Mouse (Mus musculus) hindbrain, embryonic 10.5 days (tissue): ENCODE data around the gene Nr5a1. TPM values are rescaled to one million over a fixed set of nuclear protein-coding genes. Genes with fewer than 3 reads are reported as not detected.

Experiments used
- DNase-seq: peaks from one replicate; pipeline ENCODE4 v3.0.0-alpha.2; 2017; ENCODE audit warnings: low spot score
- H3K27ac ChIP-seq: fragments of 300-500 bp; sonication (generic); 2 replicates; pipeline ENCODE4 v1.5.1; 2016; ENCODE audit warnings: mild to moderate bottlenecking, moderate library complexity
- H3K27me3 ChIP-seq: fragments of 300-500 bp; sonication (generic); 2 replicates; pipeline ENCODE4 v1.6.1; 2016; ENCODE audit warnings: mild to moderate bottlenecking; ENCODE audit not compliant: poor library complexity, insufficient read depth, severe bottlenecking
- H3K36me3 ChIP-seq: fragments of 300-500 bp; sonication (generic); 2 replicates; pipeline ENCODE4 v1.6.1; 2016; ENCODE audit warnings: mild to moderate bottlenecking, moderate library complexity
- H3K4me1 ChIP-seq: fragments of 300-500 bp; sonication (generic); replicated peaks from 2 replicates; pipeline ENCODE4 v1.6.1; 2016; ENCODE audit warnings: mild to moderate bottlenecking
- H3K4me3 ChIP-seq: fragments of 300-500 bp; sonication (generic); 2 replicates; pipeline ENCODE4 v1.5.1; 2016; ENCODE audit warnings: mild to moderate bottlenecking, moderate library complexity
- H3K9me3 ChIP-seq: fragments of 300-500 bp; sonication (generic); 2 replicates; pipeline ENCODE4 v1.6.1; 2016; ENCODE audit warnings: mild to moderate bottlenecking, moderate library complexity
- WGBS: fragments of 180-500 bp; shearing (Covaris S2); methylation state at CpG from one replicate; pipeline ENCODE4 v1.1.7; 2016; 5-methylcytosine and 5-hydroxymethylcytosine counted together
- polyA plus RNA-seq: library from polyadenylated mRNA; unstranded; fragments of >200 nt; fragmentation: Nextera tagmentation; extraction: Ambion mirVana; gene quantifications from 2 replicates; pipeline ENCODE4 v1.2.1, GENCODE M21; 2016

Gene Nr5a1
- polyA plus RNA-seq, 1 experiment from 2014 or later: 0.07 TPM

- DNase-seq: no peak
- WGBS: 83% methylated on average over 2 of the region's 2 CpGs
- no peak overlapping the region for H3K4me3 ChIP-seq
- H3K36me3 ChIP-seq: no peaks in the 10 kb centered on the region
- H3K9me3 ChIP-seq: no peaks in the 10 kb centered on the region
- peaks cover 43% of the 10 kb centered on the region for H3K4me1 ChIP-seq
- no peak overlapping the region for H3K27ac ChIP-seq
- H3K27me3 ChIP-seq: peaks cover 36% of the 10 kb centered on the region
These were observed 3.1 kb upstream of the Nr5a1 start for GRCm38 (mm10) chr2:38717436-38717835.

GRCm38 (mm10) chr2:38713596-38713995 lies 746 bp downstream of the Nr5a1 start:
- WGBS: 75% methylated on average over 3 of the region's 3 CpGs
- Histone ChIP-seq H3K36me3 (no peaks in the 10 kb centered on the region), H3K4me3 (no peak overlapping the region), H3K27ac (no peak overlapping the region), H3K27me3 (peaks cover 75% of the 10 kb centered on the region), H3K4me1 (peaks cover 51% of the 10 kb centered on the region), H3K9me3 (no peaks in the 10 kb centered on the region)
- DNase-seq: no peak

GRCm38 (mm10) chr2:38712769-38713125 lies 1.6 kb downstream of the Nr5a1 start:
- Histone ChIP-seq H3K4me1 (peaks cover 51% of the 10 kb centered on the region), H3K36me3 (no peaks in the 10 kb centered on the region), H3K27ac (no peak overlapping the region), H3K27me3 (peaks cover 83% of the 10 kb centered on the region), H3K4me3 (no peak overlapping the region), H3K9me3 (no peaks in the 10 kb centered on the region)
- DNase-seq: peak; percentile 25
- WGBS: 15% methylated on average over 11 of the region's 11 CpGs

GRCm38 (mm10) chr2:38712076-38712768 lies 2.1 kb downstream of the Nr5a1 start:
- WGBS: 3% methylated on average over 58 of the region's 58 CpGs
- Histone ChIP-seq H3K27me3 (peaks cover 89% of the 10 kb centered on the region), H3K4me1 (peaks cover 51% of the 10 kb centered on the region), H3K4me3 (peak overlapping the region; percentile 47), H3K36me3 (no peaks in the 10 kb centered on the region), H3K9me3 (no peaks in the 10 kb centered on the region), H3K27ac (peak overlapping the region; percentile 64)
- peak; percentile 39 for DNase-seq

GRCm38 (mm10) chr2:38711421-38711861 lies 2.9 kb downstream of the Nr5a1 start:
- Histone ChIP-seq H3K4me1 (peaks cover 54% of the 10 kb centered on the region), H3K27ac (peak overlapping the region; percentile 64), H3K36me3 (no peaks in the 10 kb centered on the region), H3K4me3 (peak overlapping the region; percentile 47), H3K9me3 (no peaks in the 10 kb centered on the region), H3K27me3 (peaks cover 96% of the 10 kb centered on the region)
- WGBS: 2% methylated on average over 40 of the region's 40 CpGs
- peak; percentile 58 for DNase-seq

- peak overlapping the region; percentile 47 for H3K4me3 ChIP-seq
- WGBS: under 1% methylated on average over 75 of the region's 75 CpGs
- H3K27ac ChIP-seq: peak overlapping the region; percentile 50; the same call in 1 of the 2 replicates
- no peaks in the 10 kb centered on the region for H3K36me3 ChIP-seq
- peaks cover 99% of the 10 kb centered on the region for H3K27me3 ChIP-seq
- H3K4me1 ChIP-seq: peaks cover 60% of the 10 kb centered on the region
- no peaks in the 10 kb centered on the region for H3K9me3 ChIP-seq
- DNase-seq: peak; percentile 72
These were observed 3.8 kb downstream of the Nr5a1 start for GRCm38 (mm10) chr2:38710304-38711241.

GRCm38 (mm10) chr2:38708907-38709688 lies 5.2 kb downstream of the Nr5a1 start:
- Histone ChIP-seq H3K9me3 (no peaks in the 10 kb centered on the region), H3K4me1 (peaks cover 60% of the 10 kb centered on the region), H3K36me3 (no peaks in the 10 kb centered on the region), H3K4me3 (no peak overlapping the region), H3K27ac (no peak overlapping the region), H3K27me3 (peaks cover 100% of the 10 kb centered on the region)
- DNase-seq: no peak
- 23% methylated on average over 12 of the region's 12 CpGs for WGBS

- Histone ChIP-seq H3K36me3 (no peaks in the 10 kb centered on the region), H3K4me1 (peaks cover 44% of the 10 kb centered on the region), H3K9me3 (no peaks in the 10 kb centered on the region), H3K27ac (no peak overlapping the region), H3K4me3 (no peak overlapping the region), H3K27me3 (peaks cover 99% of the 10 kb centered on the region)
- 45% methylated on average over 6 of the region's 6 CpGs for WGBS
- no peak for DNase-seq
These were observed 7.7 kb downstream of the Nr5a1 start for GRCm38 (mm10) chr2:38706661-38707060.

GRCm38 (mm10) chr2:38705036-38705435 lies 9.3 kb downstream of the Nr5a1 start:
- no peak overlapping the region for H3K4me3 ChIP-seq
- H3K27me3 ChIP-seq: peaks cover 99% of the 10 kb centered on the region
- no peak overlapping the region for H3K27ac ChIP-seq
- no peak for DNase-seq
- H3K4me1 ChIP-seq: peaks cover 34% of the 10 kb centered on the region
- 78% methylated on average over 4 of the region's 4 CpGs for WGBS
- H3K36me3 ChIP-seq: no peaks in the 10 kb centered on the region
- no peaks in the 10 kb centered on the region for H3K9me3 ChIP-seq

GRCm38 (mm10) chr2:38704336-38704735 lies 10.0 kb downstream of the Nr5a1 start:
- H3K27ac ChIP-seq: no peak overlapping the region
- H3K27me3 ChIP-seq: peaks cover 99% of the 10 kb centered on the region
- H3K36me3 ChIP-seq: no peaks in the 10 kb centered on the region
- 80% methylated on average over 9 of the region's 9 CpGs for WGBS
- DNase-seq: no peak
- H3K9me3 ChIP-seq: no peaks in the 10 kb centered on the region
- peaks cover 29% of the 10 kb centered on the region for H3K4me1 ChIP-seq
- H3K4me3 ChIP-seq: no peak overlapping the region

- no peaks in the 10 kb centered on the region for H3K36me3 ChIP-seq
- DNase-seq: no peak
- peak overlapping the region; percentile 17; the same call in 1 of the 2 replicates for H3K27ac ChIP-seq
- peaks cover 41% of the 10 kb centered on the region for H3K4me1 ChIP-seq
- no peak overlapping the region for H3K4me3 ChIP-seq
- WGBS: 69% methylated on average over 5 of the region's 5 CpGs
- H3K9me3 ChIP-seq: no peaks in the 10 kb centered on the region
- H3K27me3 ChIP-seq: peaks cover 98% of the 10 kb centered on the region
These were observed 14.2 kb downstream of the Nr5a1 start for GRCm38 (mm10) chr2:38700177-38700576.

GRCm38 (mm10) chr2:38698623-38699022 lies 15.7 kb downstream of the Nr5a1 start:
- peaks cover 51% of the 10 kb centered on the region for H3K4me1 ChIP-seq
- peaks cover 97% of the 10 kb centered on the region for H3K27me3 ChIP-seq
- H3K27ac ChIP-seq: peak overlapping the region; percentile 82; the same call in 1 of the 2 replicates
- no peak for DNase-seq
- WGBS: 86% methylated on average over 5 of the region's 5 CpGs
- H3K36me3 ChIP-seq: no peaks in the 10 kb centered on the region
- H3K9me3 ChIP-seq: no peaks in the 10 kb centered on the region
- no peak overlapping the region for H3K4me3 ChIP-seq
